ENCODE assay signal across 7 mouse cellular contexts in genomic region chr11:104443359-104443758, GRCm38 (mm10). TPM values are rescaled to one million over a fixed set of nuclear protein-coding genes. Genes with fewer than 3 reads are reported as not detected.
A peak's percentile ranks its signal among the peaks of the same experiment; 100 is the strongest.
DNase-seq lines count a peak whose midpoint lies in the region; ATAC-seq and TF ChIP-seq lines count a peak whose summit lies in the region.

No protein-coding gene starts in this region.

- DNase-seq in spleen, adult 2 months (ENCODE audit: low read depth in 1 of 2, low spot score in 2 of 2), result no peak
- no peak for DNase-seq in spleen, postnatal 36 days (ENCODE audit: low spot score in 2 of 2)
- no peak for DNase-seq in forebrain, embryonic 11.5 days (ENCODE audit: low spot score)
- no peak for DNase-seq in adrenal gland, adult 18-20 months (ENCODE audit: low spot score in 2 of 2)
- DNase-seq in spleen, adult 18-20 months, result no peak
- no peak for DNase-seq in kidney, adult 11 months

- TF ChIP-seq POLR2A in spleen, adult 2 months (IDR thresholded peaks at IDR 0.05; ENCODE audit: low read depth, low read length), result no peak

- H3K9ac ChIP-seq in forebrain, embryonic 11.5 days (ENCODE audit: low read length), result no peak overlapping the region
- no peak overlapping the region for H3K9ac ChIP-seq in limb, embryonic 15.5 days

- H3K9me3 ChIP-seq in forebrain, embryonic 11.5 days (ENCODE audit: control insufficient read depth, low read length), result no peaks in the 10 kb centered on the region
- H3K9me3 ChIP-seq in limb, embryonic 15.5 days, result no peaks in the 10 kb centered on the region

- no peaks in the 10 kb centered on the region for H3K36me3 ChIP-seq in spleen, adult 2 months (ENCODE audit: control insufficient read depth, insufficient read depth, low read length)
- H3K36me3 ChIP-seq in forebrain, embryonic 11.5 days (ENCODE audit: control insufficient read depth, insufficient read depth, low read length), result no peaks in the 10 kb centered on the region; the same call in 1 of the 2 replicates
- no peaks in the 10 kb centered on the region for H3K36me3 ChIP-seq in limb, embryonic 15.5 days

- H3K4me1 ChIP-seq in spleen, adult 2 months (ENCODE audit: control insufficient read depth, insufficient read depth, insufficient read length), result no peaks in the 10 kb centered on the region; the same call in 1 of the 2 replicates
- H3K4me1 ChIP-seq in forebrain, embryonic 11.5 days (replicated peaks; ENCODE audit: control insufficient read depth, insufficient read depth, low read length), result no peaks in the 10 kb centered on the region
- peaks cover 5% of the 10 kb centered on the region; the same call in 1 of the 2 replicates for H3K4me1 ChIP-seq in limb, embryonic 15.5 days

- H3K4me2 ChIP-seq in forebrain, embryonic 11.5 days (ENCODE audit: low read depth, low read length, severe bottlenecking), result peak overlapping the region; percentile 61; the same call in 1 of the 2 replicates
- H3K4me2 ChIP-seq in limb, embryonic 15.5 days, result peak overlapping the region; percentile 61

- TF ChIP-seq CTCF in spleen, adult 2 months (IDR thresholded peaks at IDR 0.05; ENCODE audit: extremely low read depth, insufficient read depth, insufficient read length, insufficient replicate concordance), result no peak

- peak overlapping the region; percentile 8; the same call in 1 of the 2 replicates for H3K4me3 ChIP-seq in spleen, adult 2 months (ENCODE audit: extremely low read depth, insufficient read depth, insufficient read length)
- H3K4me3 ChIP-seq in forebrain, embryonic 11.5 days (ENCODE audit: low read depth, low read length), result peak overlapping the region; percentile 83
- peak overlapping the region; percentile 62 for H3K4me3 ChIP-seq in limb, embryonic 15.5 days

- ATAC-seq in forebrain, embryonic 11.5 days (replicated peaks; ENCODE audit: low FRiP score), result no peak
- no peak for ATAC-seq in limb, embryonic 15.5 days (ENCODE audit: insufficient number of reproducible peaks, low FRiP score, low TSS enrichment, low read depth)

- WGBS in spleen, adult 2 months, result 30% methylated on average over 2 of the region's 2 CpGs
- 54% methylated on average over 2 of the region's 2 CpGs for WGBS in forebrain, embryonic 11.5 days
- 42% methylated on average over 2 of the region's 2 CpGs for WGBS in limb, embryonic 15.5 days

- H3K27me3 ChIP-seq in spleen, adult 2 months (ENCODE audit: control insufficient read depth, insufficient read depth, low read length), result no peaks in the 10 kb centered on the region
- no peaks in the 10 kb centered on the region for H3K27me3 ChIP-seq in forebrain, embryonic 11.5 days (ENCODE audit: control insufficient read depth, insufficient read depth, low read length)
- no peaks in the 10 kb centered on the region for H3K27me3 ChIP-seq in limb, embryonic 15.5 days

- no peak overlapping the region for H3K27ac ChIP-seq in spleen, adult 2 months (ENCODE audit: insufficient read depth, low read length)
- H3K27ac ChIP-seq in forebrain, embryonic 11.5 days (ENCODE audit: low read depth, low read length), result no peak overlapping the region
- H3K27ac ChIP-seq in limb, embryonic 15.5 days, result peak overlapping the region; percentile 100; the same call in 1 of the 2 replicates

RNA-seq across cellular contexts. Expression of gene Kansl1, which starts 25.3 kb away (rescaled TPM):
- polyA plus RNA-seq in spleen, adult 2 months (2012; rRNA removed), result 93.0 and 120 TPM in 2 replicates
- polyA plus RNA-seq in forebrain, embryonic 11.5 days (2014; fragmentation: Nextera tagmentation; extraction: Ambion mirVana), result 35.4 and 35.6 TPM in 2 replicates
- polyA plus RNA-seq in limb, embryonic 15.5 days (2015; fragmentation: Nextera tagmentation; extraction: Ambion mirVana), result 20.6 and 22.1 TPM in 2 replicates
- 10 to 100 TPM; 49.9 to 52.7 TPM for total RNA-seq in adrenal gland, adult 18-20 months (2021)

Comparison
In these comparisons a context has a peak if more than half of its experiments do, and no peak if none do; other contexts are left out.
1. H3K4me3 ChIP-seq: peak in every context shown above with its lines; median percentile 83 in forebrain, embryonic 11.5 days; 62 in limb, embryonic 15.5 days; 8 in spleen, adult 2 months.